Mouse (Mus musculus): Measurements from ENCODE around the gene Prss57. TPM values are rescaled to one million over a fixed set of nuclear protein-coding genes. Genes with fewer than 3 reads are reported as not detected.

The Prss57 gene
- polyA plus RNA-seq, 2 experiments: 1.6 to 4.9 TPM

- ATAC-seq (ENCODE audit: insufficient read depth): peak; percentile 42; the same call in 1 of the 2 replicates
- peaks cover 0 to 14% of the 10 kb centered on the region in 2 experiments for H3K4me1 ChIP-seq (replicated peaks; ENCODE audit: control insufficient read depth in 2 of 2, insufficient read depth in 2 of 2, low read length in 1 of 2)
- H3K27ac ChIP-seq: no peak overlapping the region
- WGBS (ENCODE audit: insufficient replicate concordance): 18% methylated on average over 12 of the region's 12 CpGs
- no peak overlapping the region for H3K4me3 ChIP-seq (ENCODE audit: insufficient read depth in 1 of 2, low read depth in 2 of 2, low read length in 2 of 2)
- DNase-seq (ENCODE audit: low read depth in 3 of 3, low spot score in 3 of 3): peak in 1 of 3 experiments; percentile 25
- no peak overlapping the region for H3K9ac ChIP-seq (replicated peaks)
- no peaks in the 10 kb centered on the region for H3K36me3 ChIP-seq (replicated peaks; ENCODE audit: control insufficient read depth, insufficient read depth, low read depth)
- H3K4me2 ChIP-seq (ENCODE audit: low read depth): peak overlapping the region; percentile 1; the same call in 1 of the 2 replicates
- TF ChIP-seq CTCF (IDR thresholded peaks at IDR 0.05; ENCODE audit: low read depth) (no peak), EP300 (IDR thresholded peaks at IDR 0.05; ENCODE audit: low read depth) (no peak)
- H3K27me3 ChIP-seq (ENCODE audit: control insufficient read depth, insufficient read depth, low read length): peaks cover 3% of the 10 kb centered on the region; the same call in 1 of the 2 replicates
- H3K9me3 ChIP-seq (ENCODE audit: control insufficient read depth, low read length): no peaks in the 10 kb centered on the region
Measured at GRCm38 (mm10) chr10:79798289-79798928, 7.6 kb upstream of the Prss57 start.

GRCm38 (mm10) chr10:79797326-79797725 lies 6.6 kb upstream of the Prss57 start:
- H3K9me3 ChIP-seq (ENCODE audit: control insufficient read depth, low read length): no peaks in the 10 kb centered on the region
- H3K9ac ChIP-seq (replicated peaks): no peak overlapping the region
- no peak overlapping the region for H3K4me3 ChIP-seq (ENCODE audit: insufficient read depth in 1 of 2, low read depth in 2 of 2, low read length in 2 of 2)
- H3K36me3 ChIP-seq (replicated peaks; ENCODE audit: control insufficient read depth, insufficient read depth, low read depth): no peaks in the 10 kb centered on the region
- ATAC-seq (ENCODE audit: insufficient read depth): no peak
- no peak overlapping the region for H3K27ac ChIP-seq
- no peak for DNase-seq (ENCODE audit: low read depth in 3 of 3, low spot score in 3 of 3)
- TF ChIP-seq EP300 (IDR thresholded peaks at IDR 0.05; ENCODE audit: low read depth) (no peak), CTCF (IDR thresholded peaks at IDR 0.05; ENCODE audit: low read depth) (no peak)
- H3K27me3 ChIP-seq (ENCODE audit: control insufficient read depth, insufficient read depth, low read length): peaks cover 3% of the 10 kb centered on the region; the same call in 1 of the 2 replicates
- H3K4me2 ChIP-seq (ENCODE audit: low read depth): no peak overlapping the region
- peaks cover 0 to 12% of the 10 kb centered on the region in 2 experiments for H3K4me1 ChIP-seq (replicated peaks; ENCODE audit: control insufficient read depth in 2 of 2, insufficient read depth in 2 of 2, low read length in 1 of 2)
- WGBS (ENCODE audit: insufficient replicate concordance): 19% methylated on average over 15 of the region's 15 CpGs

GRCm38 (mm10) chr10:79795905-79796304 lies 5.1 kb upstream of the Prss57 start:
- WGBS (ENCODE audit: insufficient replicate concordance): 86% methylated on average over 3 of the region's 3 CpGs

GRCm38 (mm10) chr10:79794491-79794931 lies 3.8 kb upstream of the Prss57 start:
- Histone ChIP-seq H3K27me3 (ENCODE audit: control insufficient read depth, insufficient read depth, low read length) (peaks cover 3% of the 10 kb centered on the region; the same call in 1 of the 2 replicates), H3K9me3 (ENCODE audit: control insufficient read depth, low read length) (no peaks in the 10 kb centered on the region), H3K4me1 (replicated peaks; ENCODE audit: control insufficient read depth in 2 of 2, insufficient read depth in 2 of 2, low read length in 1 of 2) (peaks cover 0 to 12% of the 10 kb centered on the region in 2 experiments), H3K36me3 (replicated peaks; ENCODE audit: control insufficient read depth, insufficient read depth, low read depth) (no peaks in the 10 kb centered on the region), H3K4me3 (ENCODE audit: insufficient read depth in 1 of 2, low read depth in 2 of 2, low read length in 2 of 2) (peak overlapping the region; percentile 52 to 63; a peak in 2 of 4 replicates), H3K4me2 (ENCODE audit: low read depth) (peak overlapping the region; percentile 72), H3K27ac (no peak overlapping the region), H3K9ac (replicated peaks) (no peak overlapping the region)
- no peak for TF ChIP-seq CTCF (IDR thresholded peaks at IDR 0.05; ENCODE audit: low read depth)
- no peak for TF ChIP-seq EP300 (IDR thresholded peaks at IDR 0.05; ENCODE audit: low read depth)
- ATAC-seq (ENCODE audit: insufficient read depth) (no peak), DNase-seq (ENCODE audit: low read depth in 3 of 3, low spot score in 3 of 3) (no peak)
- WGBS (ENCODE audit: insufficient replicate concordance): 30% methylated on average over 10 of the region's 10 CpGs

More at GRCm38 (mm10) chr10:79795905-79796304, 5.1 kb upstream of the Prss57 start:
- DNase-seq (ENCODE audit: low read depth in 3 of 3, low spot score in 3 of 3): no peak
- TF ChIP-seq EP300 (IDR thresholded peaks at IDR 0.05; ENCODE audit: low read depth): no peak
- no peak overlapping the region for H3K4me3 ChIP-seq (ENCODE audit: insufficient read depth in 1 of 2, low read depth in 2 of 2, low read length in 2 of 2)
- no peak overlapping the region for H3K4me2 ChIP-seq (ENCODE audit: low read depth)
- no peaks in the 10 kb centered on the region for H3K9me3 ChIP-seq (ENCODE audit: control insufficient read depth, low read length)
- peaks cover 3% of the 10 kb centered on the region; the same call in 1 of the 2 replicates for H3K27me3 ChIP-seq (ENCODE audit: control insufficient read depth, insufficient read depth, low read length)
- peaks cover 0 to 12% of the 10 kb centered on the region in 2 experiments for H3K4me1 ChIP-seq (replicated peaks; ENCODE audit: control insufficient read depth in 2 of 2, insufficient read depth in 2 of 2, low read length in 1 of 2)
- H3K9ac ChIP-seq (replicated peaks): no peak overlapping the region
- ATAC-seq (ENCODE audit: insufficient read depth): no peak
- H3K36me3 ChIP-seq (replicated peaks; ENCODE audit: control insufficient read depth, insufficient read depth, low read depth): no peaks in the 10 kb centered on the region
- H3K27ac ChIP-seq: no peak overlapping the region

- H3K4me2 ChIP-seq (ENCODE audit: low read depth): peak overlapping the region; percentile 72
- peak; percentile 7; the same call in 1 of the 2 replicates for ATAC-seq (ENCODE audit: insufficient read depth)
Measured at GRCm38 (mm10) chr10:79793738-79794490, 3.2 kb upstream of the Prss57 start.

More at GRCm38 (mm10) chr10:79793738-79794490, 3.2 kb upstream of the Prss57 start:
- Histone ChIP-seq H3K4me3 (ENCODE audit: insufficient read depth in 1 of 2, low read depth in 2 of 2, low read length in 2 of 2) (peak overlapping the region; percentile 52 to 63), H3K9ac (replicated peaks) (peak overlapping the region; percentile 37; the same call in 1 of the 2 replicates), H3K36me3 (replicated peaks; ENCODE audit: control insufficient read depth, insufficient read depth, low read depth) (no peaks in the 10 kb centered on the region), H3K9me3 (ENCODE audit: control insufficient read depth, low read length) (no peaks in the 10 kb centered on the region), H3K27ac (no peak overlapping the region), H3K27me3 (ENCODE audit: control insufficient read depth, insufficient read depth, low read length) (peaks cover 3% of the 10 kb centered on the region; the same call in 1 of the 2 replicates), H3K4me1 (replicated peaks; ENCODE audit: control insufficient read depth in 2 of 2, insufficient read depth in 2 of 2, low read length in 1 of 2) (peaks cover 0 to 12% of the 10 kb centered on the region in 2 experiments)
- no peak for DNase-seq (ENCODE audit: low read depth in 3 of 3, low spot score in 3 of 3)
- 12% methylated on average over 37 of the region's 38 CpGs for WGBS (ENCODE audit: insufficient replicate concordance)
- TF ChIP-seq EP300 (IDR thresholded peaks at IDR 0.05; ENCODE audit: low read depth): no peak
- TF ChIP-seq CTCF (IDR thresholded peaks at IDR 0.05; ENCODE audit: low read depth): no peak
